Mouse (Mus musculus) liver, embryonic 16.5 days (tissue): ENCODE measurements around the gene Pik3c2b. TPM values are rescaled to one million over a fixed set of nuclear protein-coding genes. Genes with fewer than 3 reads are reported as not detected.
A peak's percentile ranks its signal among the peaks of the same experiment; 100 is the strongest.

ENCODE experiments used
- ATAC-seq: fragments of 200-750 bp; cut with Nextera tagmentation; 2 replicates; pipeline ENCODE4 v1.8.0; 2017; ENCODE audit warnings: low read depth, mild to moderate bottlenecking, moderate number of reproducible peaks, moderate library complexity
- H3K27ac ChIP-seq: fragments of 300-500 bp; sonication (generic); 2 replicates; pipeline ENCODE4 v1.5.1; 2014; ENCODE audit warnings: mild to moderate bottlenecking, low read length
- H3K27me3 ChIP-seq: fragments of 300-500 bp; sonication (generic); 2 replicates; pipeline ENCODE4 v1.6.1; 2014; ENCODE audit warnings: low read depth, low read length, mixed read lengths; ENCODE audit not compliant: control insufficient read depth, insufficient read depth
- H3K36me3 ChIP-seq: fragments of 300-500 bp; sonication (generic); 2 replicates; pipeline ENCODE4 v1.6.1; 2014; ENCODE audit warnings: mild to moderate bottlenecking; ENCODE audit not compliant: control insufficient read depth, insufficient read depth
- H3K4me1 ChIP-seq: fragments of 300-500 bp; sonication (generic); 2 replicates; pipeline ENCODE4 v1.6.1; 2014; ENCODE audit warnings: low read depth, low read length, mixed read lengths; ENCODE audit not compliant: control insufficient read depth
- H3K4me2 ChIP-seq: fragments of 300-500 bp; sonication (generic); 2 replicates; pipeline ENCODE4 v1.6.1; 2014; ENCODE audit warnings: low read depth, low read length, mixed read lengths
- H3K4me3 ChIP-seq: fragments of 300-500 bp; sonication (generic); 2 replicates; pipeline ENCODE4 v1.5.1; 2014; ENCODE audit warnings: low read depth, mild to moderate bottlenecking, low read length
- H3K9ac ChIP-seq: fragments of 300-500 bp; sonication (generic); 2 replicates; pipeline ENCODE4 v1.6.1; 2014; ENCODE audit warnings: low read depth, low read length
- H3K9me3 ChIP-seq: fragments of 300-500 bp; sonication (generic); replicated peaks from 2 replicates; pipeline ENCODE4 v1.6.1; 2016; ENCODE audit warnings: low read length; ENCODE audit not compliant: control insufficient read depth
- WGBS: fragments of 180-500 bp; shearing (Covaris S2); extraction: QIAGEN DNeasy Blood & Tissue Kit; methylation state at CpG from one replicate; pipeline ENCODE4 v1.1.7; 2014; ENCODE audit not compliant: insufficient replicate concordance; 5-methylcytosine and 5-hydroxymethylcytosine counted together
- polyA plus RNA-seq: library from polyadenylated mRNA; unstranded; fragments of >200 nt; fragmentation: Nextera tagmentation; extraction: Ambion mirVana; gene quantifications from 2 replicates; pipeline ENCODE4 v1.2.1, GENCODE M21; 2015

Gene Pik3c2b
- polyA plus RNA-seq, 1 experiment from 2014 or later: 1.2 TPM

DNA sequence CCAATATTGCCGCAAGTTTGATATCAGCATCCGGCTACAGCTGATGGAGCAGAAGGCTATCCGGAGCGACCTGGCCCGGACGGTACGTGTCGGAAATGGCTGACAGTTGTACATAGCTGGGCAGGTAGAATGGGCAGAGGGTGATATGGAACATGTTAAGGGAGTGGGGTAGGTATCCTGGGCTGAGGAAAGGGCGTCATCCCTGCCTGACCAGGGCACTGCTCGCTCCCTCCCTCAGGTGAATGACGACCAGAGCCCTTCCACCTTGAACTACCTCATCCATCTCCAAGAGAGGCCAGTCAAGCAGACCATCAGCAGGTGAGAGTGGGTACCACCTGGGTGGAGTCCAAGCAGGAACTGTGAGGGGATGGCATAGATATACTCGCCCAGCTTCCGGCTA, 29.1 kb downstream of the Pik3c2b start:
- no peak overlapping the region for H3K4me2 ChIP-seq
- no peak overlapping the region for H3K4me3 ChIP-seq
- peaks cover 5% of the 10 kb centered on the region for H3K4me1 ChIP-seq
- WGBS: 78% methylated on average over 13 of the region's 13 CpGs
- no peak overlapping the region for H3K9ac ChIP-seq
- H3K27ac ChIP-seq: no peak overlapping the region
- no peaks in the 10 kb centered on the region for H3K27me3 ChIP-seq
- H3K9me3 ChIP-seq: no peaks in the 10 kb centered on the region
- no peaks in the 10 kb centered on the region for H3K36me3 ChIP-seq
- ATAC-seq: no peak

DNA sequence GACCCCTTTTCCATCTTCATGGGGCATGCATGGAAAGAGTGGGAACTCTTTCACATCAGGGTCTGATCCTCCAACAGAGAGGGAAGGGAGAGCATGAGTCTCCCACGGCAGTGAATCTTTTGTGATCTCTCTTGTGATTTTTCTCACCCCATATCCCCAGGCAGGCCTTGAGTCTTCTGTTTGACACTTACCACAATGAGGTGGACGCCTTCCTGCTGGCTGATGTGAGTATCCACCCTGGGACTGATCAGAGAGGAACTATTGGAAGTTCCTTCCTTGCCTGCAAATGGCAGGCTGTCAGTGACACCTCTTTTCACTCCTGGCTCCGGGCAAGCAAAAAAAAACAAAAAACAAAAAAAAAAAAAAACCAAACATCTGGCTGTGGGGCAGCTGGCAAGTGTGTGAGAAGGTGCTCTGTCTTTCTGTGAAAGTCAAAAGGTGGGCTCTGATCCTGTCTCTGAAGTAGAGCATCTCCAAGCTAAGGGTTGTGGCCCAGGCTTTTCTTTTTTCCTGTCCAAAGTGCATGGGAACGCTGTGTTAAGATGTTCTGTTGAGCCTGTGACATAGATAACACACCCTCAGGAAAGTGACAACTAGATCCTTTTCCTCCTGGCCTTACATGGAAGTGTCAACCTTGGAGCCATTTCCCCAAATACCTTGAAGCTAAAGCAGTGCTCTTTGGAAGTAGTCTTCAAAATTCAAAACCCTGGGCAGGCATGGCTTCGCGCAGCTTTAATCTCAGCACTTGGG, 30.4 kb downstream of the Pik3c2b start:
- ATAC-seq: no peak
- Histone ChIP-seq H3K27ac (no peak overlapping the region), H3K4me1 (peaks cover 5% of the 10 kb centered on the region), H3K27me3 (no peaks in the 10 kb centered on the region), H3K4me2 (no peak overlapping the region), H3K36me3 (no peaks in the 10 kb centered on the region), H3K4me3 (no peak overlapping the region), H3K9ac (no peak overlapping the region), H3K9me3 (no peaks in the 10 kb centered on the region)
- WGBS: 46% methylated on average over 6 of the region's 6 CpGs

DNA sequence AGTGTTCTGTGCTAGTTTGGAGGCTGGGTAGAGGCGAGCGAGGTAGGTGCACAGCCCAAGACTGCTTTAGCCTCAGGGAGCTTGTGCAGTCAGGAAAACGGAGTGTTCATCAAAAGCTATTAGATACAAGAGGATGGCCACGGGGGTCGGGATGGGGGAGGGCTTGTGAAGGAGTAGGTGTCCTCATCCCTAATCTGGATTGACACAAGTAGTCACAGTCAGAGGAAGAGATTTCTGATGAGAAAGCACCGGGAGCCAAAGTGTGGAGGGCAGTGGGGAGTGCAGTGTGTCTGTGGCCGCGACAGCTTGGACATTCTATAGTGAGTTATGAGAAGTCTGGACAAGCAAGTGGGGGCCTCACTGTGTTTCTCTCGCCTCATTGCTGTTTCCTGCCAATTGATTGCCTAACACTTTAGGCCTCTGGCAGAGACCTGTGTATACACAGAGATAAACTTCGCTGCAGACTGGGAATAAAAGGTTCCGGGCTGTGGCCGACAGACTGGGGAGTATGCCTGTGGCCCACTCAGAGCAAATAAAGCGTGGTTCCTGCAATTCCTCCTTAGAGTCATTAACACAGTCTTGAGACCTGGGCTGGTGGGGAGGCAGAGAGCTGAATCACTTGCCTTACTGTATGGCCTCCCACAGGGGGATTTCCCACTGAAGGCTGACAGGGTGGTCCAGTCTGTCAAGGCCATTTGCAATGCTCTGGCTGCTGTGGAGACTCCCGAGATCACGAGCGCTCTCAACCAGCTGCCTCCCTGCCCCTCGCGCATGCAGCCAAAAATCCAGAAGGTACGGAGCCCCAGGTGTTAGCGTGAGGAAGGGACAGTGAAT, 31.4 kb downstream of the Pik3c2b start:
- H3K36me3 ChIP-seq: no peaks in the 10 kb centered on the region
- 34% methylated on average over 20 of the region's 20 CpGs for WGBS
- H3K4me3 ChIP-seq: no peak overlapping the region
- peaks cover 5% of the 10 kb centered on the region for H3K4me1 ChIP-seq
- H3K9ac ChIP-seq: no peak overlapping the region
- H3K27ac ChIP-seq: no peak overlapping the region
- no peaks in the 10 kb centered on the region for H3K27me3 ChIP-seq
- ATAC-seq: peak; percentile 62
- H3K4me2 ChIP-seq: no peak overlapping the region
- no peaks in the 10 kb centered on the region for H3K9me3 ChIP-seq

DNA sequence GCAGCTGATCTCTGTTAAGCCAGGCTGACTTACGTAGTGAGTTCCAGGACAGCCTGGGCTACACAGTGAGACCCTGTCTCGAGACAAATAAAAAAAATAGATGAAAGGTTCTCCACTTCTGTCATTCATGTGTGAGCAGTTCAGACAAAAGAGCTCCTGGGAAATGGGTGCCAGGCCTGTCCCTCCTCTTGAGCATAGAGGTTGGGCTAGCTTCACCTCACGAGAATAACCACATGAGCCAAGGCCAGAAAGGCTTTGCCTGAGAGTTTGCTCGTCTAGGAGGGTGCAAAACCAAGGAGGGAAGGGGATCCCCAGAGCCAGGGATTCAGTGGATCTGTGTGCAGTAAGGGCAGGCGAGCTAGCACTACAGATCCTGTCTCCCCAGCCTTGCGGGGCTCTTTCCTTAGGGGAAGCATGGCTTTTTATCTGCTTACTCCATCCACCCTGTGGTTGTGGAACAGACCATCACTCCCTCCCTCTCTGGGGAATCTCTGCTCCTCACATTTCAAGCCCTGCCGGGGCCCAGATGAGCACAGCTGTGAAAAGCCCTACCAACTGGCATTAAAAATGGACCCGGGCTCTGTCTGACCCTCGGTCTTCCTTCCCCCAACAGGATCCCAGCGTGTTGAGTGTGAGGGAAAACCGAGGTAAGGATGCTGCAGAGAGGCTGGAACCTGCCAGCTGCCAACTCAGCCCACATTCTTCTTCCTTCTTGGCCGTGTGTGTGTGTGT, 32.3 kb downstream of the Pik3c2b start:
- H3K9me3 ChIP-seq: no peaks in the 10 kb centered on the region
- H3K4me3 ChIP-seq: no peak overlapping the region
- WGBS: 37% methylated on average over 11 of the region's 12 CpGs
- H3K27me3 ChIP-seq: no peaks in the 10 kb centered on the region
- no peak overlapping the region for H3K27ac ChIP-seq
- H3K36me3 ChIP-seq: no peaks in the 10 kb centered on the region
- ATAC-seq: no peak
- H3K9ac ChIP-seq: no peak overlapping the region
- peaks cover 5% of the 10 kb centered on the region for H3K4me1 ChIP-seq
- no peak overlapping the region for H3K4me2 ChIP-seq

DNA sequence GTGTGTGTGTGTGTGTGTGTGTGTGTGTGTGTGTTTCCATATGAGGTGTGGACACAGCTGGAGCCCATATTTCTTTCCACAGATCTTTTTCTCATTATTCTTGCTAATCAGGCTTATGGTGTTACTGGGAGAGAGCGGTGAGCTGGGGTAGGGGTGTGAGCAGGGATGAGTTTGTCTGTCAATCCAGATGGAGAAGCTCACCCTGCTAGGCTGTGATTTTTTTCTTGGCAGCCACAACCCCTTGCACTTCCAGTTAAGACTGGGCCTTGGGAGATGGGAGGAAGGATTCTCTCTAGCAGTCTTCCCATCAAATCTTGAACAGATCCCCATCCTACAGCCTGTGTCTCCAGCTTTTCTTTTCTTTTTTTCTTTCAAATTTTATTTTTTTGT, 32.9 kb downstream of the Pik3c2b start:
- 68% methylated on average over 1 of the region's 1 CpGs for WGBS
- Histone ChIP-seq H3K36me3 (no peaks in the 10 kb centered on the region), H3K4me2 (no peak overlapping the region), H3K9ac (no peak overlapping the region), H3K4me3 (no peak overlapping the region), H3K27me3 (no peaks in the 10 kb centered on the region), H3K9me3 (no peaks in the 10 kb centered on the region), H3K27ac (no peak overlapping the region), H3K4me1 (peaks cover 8% of the 10 kb centered on the region)
- ATAC-seq: no peak

DNA sequence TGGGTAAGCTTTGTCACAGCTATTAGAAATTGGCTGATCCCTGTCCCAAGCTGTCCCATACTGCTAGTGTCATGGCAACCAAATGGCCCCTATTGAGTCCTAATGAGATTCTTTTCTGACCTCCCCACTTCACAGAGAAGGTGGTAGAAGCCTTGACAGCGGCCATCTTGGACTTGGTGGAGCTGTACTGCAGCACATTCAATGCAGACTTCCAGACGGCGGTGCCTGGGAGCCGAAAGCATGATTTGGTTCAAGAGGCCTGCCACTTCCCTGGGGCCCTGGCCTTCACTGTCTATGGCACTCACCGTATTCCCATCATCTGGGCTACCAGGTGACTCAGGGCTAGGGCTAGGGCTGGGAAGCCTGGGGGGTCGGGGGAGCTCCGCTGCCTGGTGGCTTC, 34.0 kb downstream of the Pik3c2b start:
- Histone ChIP-seq H3K9me3 (no peaks in the 10 kb centered on the region), H3K4me3 (no peak overlapping the region), H3K36me3 (no peaks in the 10 kb centered on the region), H3K27me3 (no peaks in the 10 kb centered on the region), H3K4me2 (no peak overlapping the region), H3K27ac (no peak overlapping the region), H3K9ac (no peak overlapping the region), H3K4me1 (peaks cover 19% of the 10 kb centered on the region)
- 80% methylated on average over 7 of the region's 7 CpGs for WGBS
- no peak for ATAC-seq

DNA sequence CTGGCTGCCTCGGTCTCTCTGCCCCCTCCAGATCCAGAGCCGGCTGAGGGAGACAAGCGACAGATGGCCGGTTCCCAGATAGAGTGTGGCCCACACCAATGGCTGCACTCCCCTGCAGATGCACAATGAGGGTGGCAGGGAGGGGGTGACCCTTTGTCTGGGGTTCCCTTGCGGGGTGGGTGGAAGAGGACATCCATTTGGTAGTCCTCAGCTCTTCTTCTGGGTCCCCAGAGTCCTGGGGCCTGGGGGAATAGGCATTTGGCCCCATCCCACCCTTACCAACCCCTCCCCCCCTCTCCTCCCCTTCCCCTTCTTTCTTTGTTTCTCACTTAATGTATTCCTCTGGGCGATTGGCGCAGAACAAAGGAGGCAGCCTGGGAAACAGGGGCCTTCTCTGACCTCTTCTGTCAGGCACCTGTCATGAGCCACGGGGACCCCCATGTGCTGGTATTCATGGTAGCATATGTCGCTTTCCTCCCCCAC, 34.7 kb downstream of the Pik3c2b start:
- Histone ChIP-seq H3K4me3 (no peak overlapping the region), H3K36me3 (no peaks in the 10 kb centered on the region), H3K27me3 (no peaks in the 10 kb centered on the region), H3K27ac (no peak overlapping the region), H3K4me2 (no peak overlapping the region), H3K9ac (no peak overlapping the region), H3K4me1 (peaks cover 25% of the 10 kb centered on the region), H3K9me3 (no peaks in the 10 kb centered on the region)
- 69% methylated on average over 9 of the region's 9 CpGs for WGBS
- ATAC-seq: no peak

DNA sequence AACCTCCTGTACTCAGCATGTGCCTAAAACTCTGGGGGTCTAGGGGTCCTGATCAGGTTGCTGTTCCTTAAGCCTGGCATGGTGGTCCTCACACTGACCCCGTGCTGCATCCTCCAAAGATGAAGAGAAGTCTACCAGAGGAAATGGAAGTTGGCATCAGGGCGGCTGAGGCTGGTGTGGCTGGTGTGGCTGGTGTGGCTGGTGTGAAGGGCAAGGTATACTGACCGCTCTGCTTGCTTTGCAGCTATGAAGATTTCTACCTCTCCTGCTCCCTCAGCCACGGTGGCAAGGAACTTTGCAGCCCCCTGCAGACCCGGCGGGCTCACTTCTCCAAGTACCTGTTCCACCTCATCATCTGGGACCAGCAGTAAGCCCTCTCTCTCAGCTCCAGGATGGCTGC, 35.2 kb downstream of the Pik3c2b start:
- 57% methylated on average over 6 of the region's 6 CpGs for WGBS
- no peaks in the 10 kb centered on the region for H3K9me3 ChIP-seq
- no peak for ATAC-seq

More for the DNA sequence above, 35.2 kb downstream of the Pik3c2b start:
- Histone ChIP-seq H3K36me3 (no peaks in the 10 kb centered on the region), H3K4me1 (peaks cover 26% of the 10 kb centered on the region), H3K4me3 (no peak overlapping the region), H3K27me3 (no peaks in the 10 kb centered on the region), H3K9ac (no peak overlapping the region), H3K4me2 (no peak overlapping the region), H3K27ac (no peak overlapping the region)
